Mouse (Mus musculus) neural tube, embryonic 14.5 days (tissue): ENCODE results near the gene Slit3. TPM values are rescaled to one million over a fixed set of nuclear protein-coding genes. Genes with fewer than 3 reads are reported as not detected.
A peak's percentile ranks its signal among the peaks of the same experiment; 100 is the strongest.

Experiments used
- ATAC-seq: fragments of 200-750 bp; cut with Nextera tagmentation; 2 replicates; pipeline ENCODE4 v1.8.0; 2017; ENCODE audit warnings: low read depth, mild to moderate bottlenecking, moderate TSS enrichment, moderate library complexity
- H3K27ac ChIP-seq: fragments of 300-500 bp; sonication (generic); 2 replicates; pipeline ENCODE4 v1.5.1; 2014; ENCODE audit warnings: low read depth, mild to moderate bottlenecking, control low read depth, low read length, moderate library complexity, mixed read lengths
- H3K27me3 ChIP-seq: fragments of 300-500 bp; sonication (generic); 2 replicates; pipeline ENCODE4 v1.6.1; 2014; ENCODE audit warnings: low read length; ENCODE audit not compliant: control insufficient read depth, insufficient read depth
- H3K36me3 ChIP-seq: fragments of 300-500 bp; sonication (generic); 2 replicates; pipeline ENCODE4 v1.6.1; 2014; ENCODE audit warnings: low read length, mixed read lengths; ENCODE audit not compliant: control insufficient read depth, insufficient read depth
- H3K4me1 ChIP-seq: fragments of 300-500 bp; sonication (generic); 2 replicates; pipeline ENCODE4 v1.6.1; 2014; ENCODE audit warnings: low read length; ENCODE audit not compliant: control insufficient read depth, insufficient read depth
- H3K4me2 ChIP-seq: fragments of 300-500 bp; sonication (generic); 2 replicates; pipeline ENCODE4 v1.6.1; 2014; ENCODE audit warnings: mild to moderate bottlenecking, low read depth, low read length, control low read depth
- H3K4me3 ChIP-seq: fragments of 300-500 bp; sonication (generic); 2 replicates; pipeline ENCODE4 v1.5.1; 2014; ENCODE audit warnings: low read depth, low read length, control low read depth, mixed read lengths
- H3K9ac ChIP-seq: fragments of 300-500 bp; sonication (generic); replicated peaks from 2 replicates; pipeline ENCODE4 v1.6.1; 2014; ENCODE audit warnings: low read depth, mild to moderate bottlenecking, control low read depth, low read length, mixed read lengths
- H3K9me3 ChIP-seq: fragments of 300-500 bp; sonication (generic); 2 replicates; pipeline ENCODE4 v1.6.1; 2016; ENCODE audit warnings: low read length; ENCODE audit not compliant: control insufficient read depth
- WGBS: fragments of 180-500 bp; shearing (Covaris S2); extraction: QIAGEN DNeasy Blood & Tissue Kit; methylation state at CpG from one replicate; pipeline ENCODE4 v1.1.7; 2014; 5-methylcytosine and 5-hydroxymethylcytosine counted together
- polyA plus RNA-seq: library from polyadenylated mRNA; unstranded; fragments of >200 nt; fragmentation: Nextera tagmentation; extraction: Ambion mirVana; gene quantifications from 2 replicates; pipeline ENCODE4 v1.2.1, GENCODE M21; 2014

The Slit3 gene
- polyA plus RNA-seq, 1 experiment from 2014 or later, result 14.6 TPM

GRCm38 (mm10) chr11:35676744-35677143, 555.7 kb downstream of the Slit3 start:
- Histone ChIP-seq H3K4me2 (no peak overlapping the region), H3K27ac (no peak overlapping the region), H3K9me3 (no peaks in the 10 kb centered on the region), H3K27me3 (no peaks in the 10 kb centered on the region), H3K9ac (no peak overlapping the region), H3K36me3 (no peaks in the 10 kb centered on the region), H3K4me3 (no peak overlapping the region), H3K4me1 (no peaks in the 10 kb centered on the region)
- 59% methylated on average over 4 of the region's 4 CpGs for WGBS
- ATAC-seq, result no peak

GRCm38 (mm10) chr11:35679976-35680375, 559.0 kb downstream of the Slit3 start:
- no peaks in the 10 kb centered on the region for H3K27me3 ChIP-seq
- H3K4me2 ChIP-seq, result no peak overlapping the region
- WGBS, result 84% methylated on average over 5 of the region's 5 CpGs
- H3K9me3 ChIP-seq, result no peaks in the 10 kb centered on the region
- H3K4me1 ChIP-seq, result no peaks in the 10 kb centered on the region
- no peak overlapping the region for H3K27ac ChIP-seq
- H3K9ac ChIP-seq, result no peak overlapping the region
- no peak for ATAC-seq
- no peak overlapping the region for H3K4me3 ChIP-seq
- no peaks in the 10 kb centered on the region for H3K36me3 ChIP-seq

DNA sequence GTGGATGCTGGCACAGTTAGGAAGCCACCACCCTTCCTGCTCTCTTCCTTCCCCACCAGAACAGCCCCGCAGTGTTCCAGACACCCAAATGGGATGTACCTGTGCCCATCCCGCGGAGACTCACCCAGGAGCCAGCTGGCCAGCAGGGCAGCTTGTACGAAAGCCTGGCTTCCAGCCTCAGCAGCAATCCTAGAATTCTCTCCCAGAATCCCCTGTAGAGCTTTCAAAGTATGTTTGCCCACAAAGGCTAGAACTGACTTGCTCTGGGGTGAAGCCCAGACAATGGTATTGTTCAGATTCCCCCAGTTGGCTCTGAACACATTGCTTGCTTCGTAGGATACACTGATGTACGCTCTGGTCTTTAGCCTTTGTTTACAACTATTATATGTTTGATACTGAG, 566.3 kb downstream of the Slit3 start:
- Histone ChIP-seq H3K4me1 (no peaks in the 10 kb centered on the region), H3K4me2 (no peak overlapping the region), H3K4me3 (no peak overlapping the region), H3K9ac (no peak overlapping the region), H3K36me3 (no peaks in the 10 kb centered on the region), H3K9me3 (no peaks in the 10 kb centered on the region), H3K27ac (no peak overlapping the region), H3K27me3 (no peaks in the 10 kb centered on the region)
- WGBS, result 85% methylated on average over 6 of the region's 6 CpGs
- ATAC-seq, result no peak

DNA sequence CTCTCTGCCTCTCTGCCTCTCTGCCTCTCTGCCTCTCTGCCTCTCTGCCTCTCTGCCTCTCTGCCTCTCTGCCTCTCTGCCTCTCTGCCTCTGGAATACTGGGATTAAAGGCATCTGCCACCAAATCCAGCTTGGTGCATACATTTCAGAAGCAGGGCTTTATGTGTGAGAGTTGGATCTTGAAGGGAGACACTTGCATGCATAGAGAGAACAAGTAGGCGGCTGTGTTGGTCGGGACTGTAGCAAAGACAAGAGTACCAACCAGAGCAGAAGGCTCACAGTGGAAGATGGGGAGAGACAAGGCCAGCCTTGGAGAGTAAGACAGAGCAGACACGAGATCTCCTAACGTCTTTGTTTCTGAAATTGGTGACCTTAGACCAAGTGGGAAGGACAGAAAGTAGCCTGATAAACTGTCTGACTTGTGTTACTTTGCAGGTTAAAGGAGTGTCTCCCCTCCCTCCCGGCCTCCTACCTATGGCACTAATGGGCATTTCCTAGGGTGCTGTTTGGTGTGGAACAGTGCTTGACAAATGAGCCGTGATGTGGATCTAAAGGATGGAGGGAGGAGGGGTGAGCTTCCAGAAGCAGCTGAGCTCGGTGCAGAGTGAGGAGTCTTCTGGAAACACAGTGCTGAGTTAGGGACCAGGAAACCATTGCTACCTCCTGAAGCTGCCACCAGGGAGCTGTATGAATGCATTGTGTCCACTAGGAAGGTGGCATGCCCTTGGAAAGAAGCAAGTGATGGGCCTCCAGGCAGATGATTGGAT, 569.7 kb downstream of the Slit3 start:
- Histone ChIP-seq H3K4me2 (no peak overlapping the region), H3K27ac (no peak overlapping the region), H3K9me3 (no peaks in the 10 kb centered on the region), H3K27me3 (no peaks in the 10 kb centered on the region), H3K36me3 (no peaks in the 10 kb centered on the region), H3K4me3 (no peak overlapping the region), H3K9ac (no peak overlapping the region), H3K4me1 (no peaks in the 10 kb centered on the region)
- no peak for ATAC-seq
- WGBS, result 63% methylated on average over 7 of the region's 7 CpGs

GRCm38 (mm10) chr11:35693136-35693535, 572.1 kb downstream of the Slit3 start:
- Histone ChIP-seq H3K36me3 (no peaks in the 10 kb centered on the region), H3K9ac (no peak overlapping the region), H3K4me3 (no peak overlapping the region), H3K4me1 (no peaks in the 10 kb centered on the region), H3K4me2 (no peak overlapping the region), H3K9me3 (no peaks in the 10 kb centered on the region), H3K27ac (no peak overlapping the region), H3K27me3 (no peaks in the 10 kb centered on the region)
- WGBS, result 10% methylated on average over 5 of the region's 5 CpGs
- peak; percentile 63; the same call in 1 of the 2 replicates for ATAC-seq

- H3K27ac ChIP-seq, result no peak overlapping the region
- ATAC-seq, result 0 out of 2 replicates have a peak, but pooled peaks have one; percentile 11
- no peaks in the 10 kb centered on the region for H3K9me3 ChIP-seq
- no peaks in the 10 kb centered on the region for H3K27me3 ChIP-seq
- no peak overlapping the region for H3K4me3 ChIP-seq
- no peak overlapping the region for H3K4me2 ChIP-seq
- H3K9ac ChIP-seq, result no peak overlapping the region
- WGBS, result 90% methylated on average over 7 of the region's 7 CpGs
- H3K36me3 ChIP-seq, result no peaks in the 10 kb centered on the region
- H3K4me1 ChIP-seq, result no peaks in the 10 kb centered on the region
These were observed 572.6 kb downstream of the Slit3 start for GRCm38 (mm10) chr11:35693625-35694024.

DNA sequence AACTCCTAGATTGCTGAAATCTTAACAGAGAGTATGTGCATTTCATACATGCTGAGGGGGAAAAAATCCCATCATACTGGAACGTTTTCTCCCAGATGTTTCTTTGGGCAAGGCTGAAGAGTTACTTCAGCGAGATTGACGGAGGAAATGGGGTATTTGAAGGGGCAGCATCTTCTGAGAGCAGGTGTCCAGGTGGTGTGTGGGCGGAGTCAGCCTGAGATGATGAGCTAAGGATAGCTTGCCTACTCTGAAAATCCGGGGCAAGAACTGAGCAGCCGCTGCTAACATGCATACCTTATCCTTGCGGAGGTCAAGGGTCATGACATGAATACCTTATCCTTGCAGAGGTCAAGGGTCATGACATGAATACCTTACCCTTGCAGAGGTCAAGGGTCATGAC, 576.5 kb downstream of the Slit3 start:
- H3K4me3 ChIP-seq, result no peak overlapping the region
- 93% methylated on average over 7 of the region's 7 CpGs for WGBS
- H3K36me3 ChIP-seq, result no peaks in the 10 kb centered on the region
- no peak overlapping the region for H3K27ac ChIP-seq
- no peaks in the 10 kb centered on the region for H3K4me1 ChIP-seq
- no peaks in the 10 kb centered on the region for H3K27me3 ChIP-seq
- no peak overlapping the region for H3K4me2 ChIP-seq
- no peaks in the 10 kb centered on the region for H3K9me3 ChIP-seq
- H3K9ac ChIP-seq, result no peak overlapping the region
- no peak for ATAC-seq

DNA sequence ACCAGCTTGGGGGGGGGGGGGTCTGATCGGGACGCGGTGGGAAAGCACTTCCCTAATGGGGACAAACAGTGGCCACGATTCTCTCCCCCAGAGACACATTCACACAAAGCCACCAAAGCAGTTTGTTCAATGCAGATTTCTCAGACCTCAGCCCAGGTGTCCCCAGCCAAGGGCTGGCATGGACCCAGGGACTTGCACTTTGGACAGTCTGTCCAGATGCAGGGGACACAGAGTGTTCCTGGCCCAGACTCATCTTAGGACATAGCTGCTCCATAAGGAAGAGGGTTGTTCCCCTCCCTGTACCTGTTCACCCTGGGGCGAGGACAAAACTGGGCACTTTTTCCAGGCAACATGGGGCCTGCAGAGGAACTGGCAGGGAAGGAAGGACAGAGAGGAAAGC, 577.9 kb downstream of the Slit3 start:
- WGBS, result 90% methylated on average over 5 of the region's 5 CpGs
- ATAC-seq, result no peak
- no peak overlapping the region for H3K4me2 ChIP-seq

DNA sequence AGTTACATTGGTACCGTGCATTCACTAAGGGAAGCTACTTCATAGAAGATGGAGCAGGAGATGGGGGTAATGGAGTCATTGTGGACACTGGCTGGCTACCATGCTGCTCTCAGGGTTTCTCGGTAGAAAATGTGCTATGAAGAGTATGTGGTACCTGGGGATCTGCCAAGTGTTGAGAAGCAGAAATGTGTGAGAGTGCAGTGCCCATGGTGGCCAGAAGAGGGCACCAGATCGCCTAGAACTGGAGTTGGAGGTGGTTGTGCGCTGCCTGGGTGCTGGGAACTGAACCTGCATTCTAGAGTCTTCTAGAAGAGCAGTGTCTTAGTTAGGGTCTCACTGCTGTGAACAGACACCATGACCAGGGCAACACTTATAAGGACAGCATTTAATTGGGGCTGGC, 582.4 kb downstream of the Slit3 start:
- no peak overlapping the region for H3K9ac ChIP-seq
- H3K36me3 ChIP-seq, result no peaks in the 10 kb centered on the region
- H3K9me3 ChIP-seq, result no peaks in the 10 kb centered on the region
- ATAC-seq, result no peak
- H3K4me3 ChIP-seq, result no peak overlapping the region
- 79% methylated on average over 4 of the region's 4 CpGs for WGBS
- no peaks in the 10 kb centered on the region for H3K4me1 ChIP-seq
- H3K27ac ChIP-seq, result no peak overlapping the region
- H3K27me3 ChIP-seq, result no peaks in the 10 kb centered on the region
- H3K4me2 ChIP-seq, result no peak overlapping the region

More for the DNA sequence above, 577.9 kb downstream of the Slit3 start:
- Histone ChIP-seq H3K36me3 (no peaks in the 10 kb centered on the region), H3K9ac (no peak overlapping the region), H3K9me3 (no peaks in the 10 kb centered on the region), H3K27me3 (no peaks in the 10 kb centered on the region), H3K4me3 (no peak overlapping the region), H3K27ac (no peak overlapping the region), H3K4me1 (no peaks in the 10 kb centered on the region)
